Mouse (Mus musculus): ENCODE measurements at regions not wholly inside any gene's neighbourhood (a gene's known extent, or its start where the extent isn't known, plus 50 kb on each side); places are given as distances from the start of the nearest gene placed in this dataset.

GRCm38 (mm10) chr5:119060886-119061285 is 500.4 kb downstream of the Med13l start:
- DNase-seq (ENCODE audit: low read depth): peak; percentile 16

- no peak for DNase-seq (ENCODE audit: low read depth)
Measured at GRCm38 (mm10) chr5:119062478-119062877, 502.0 kb downstream of the Med13l start.

GRCm38 (mm10) chr5:119066666-119067065 is 506.2 kb downstream of the Med13l start:
- DNase-seq (ENCODE audit: low read depth): no peak

- DNase-seq (ENCODE audit: low read depth): no peak
Measured at GRCm38 (mm10) chr5:119069765-119070333, 509.4 kb downstream of the Med13l start.

GRCm38 (mm10) chr5:119072712-119073111 is 512.2 kb downstream of the Med13l start:
- no peak for DNase-seq (ENCODE audit: low read depth)

GRCm38 (mm10) chr5:119080747-119081146 is 520.3 kb downstream of the Med13l start:
- DNase-seq (ENCODE audit: low read depth): no peak

GRCm38 (mm10) chr5:119082895-119083294 is 522.4 kb downstream of the Med13l start:
- DNase-seq (ENCODE audit: low read depth): no peak

GRCm38 (mm10) chr5:119097576-119098193 is 537.2 kb downstream of the Med13l start:
- no peak for DNase-seq (ENCODE audit: low read depth)

- DNase-seq (ENCODE audit: low read depth): no peak
Measured at GRCm38 (mm10) chr5:119099817-119100216, 539.3 kb downstream of the Med13l start.

GRCm38 (mm10) chr5:119103503-119103902 is 543.0 kb downstream of the Med13l start:
- DNase-seq (ENCODE audit: low read depth): peak; percentile 25

- DNase-seq (ENCODE audit: low read depth): no peak
Measured at GRCm38 (mm10) chr5:119107898-119108297, 547.4 kb downstream of the Med13l start.

- DNase-seq (ENCODE audit: low read depth): peak; percentile 74
Measured at GRCm38 (mm10) chr5:119109501-119109900, 549.0 kb downstream of the Med13l start.

GRCm38 (mm10) chr5:119114074-119114473 is 553.6 kb downstream of the Med13l start:
- DNase-seq (ENCODE audit: low read depth): no peak

GRCm38 (mm10) chr5:119125745-119126144 is 544.7 kb upstream of the Tbx3 start:
- no peak for DNase-seq (ENCODE audit: low read depth)

- no peak for DNase-seq (ENCODE audit: low read depth)
Measured at GRCm38 (mm10) chr5:119130176-119130575, 540.3 kb upstream of the Tbx3 start.

- no peak for DNase-seq (ENCODE audit: low read depth)
Measured at GRCm38 (mm10) chr5:119131461-119131860, 539.0 kb upstream of the Tbx3 start.

- no peak for DNase-seq (ENCODE audit: low read depth)
Measured at GRCm38 (mm10) chr5:119133378-119133777, 537.1 kb upstream of the Tbx3 start.

GRCm38 (mm10) chr5:119136916-119137315 is 533.6 kb upstream of the Tbx3 start:
- DNase-seq (ENCODE audit: low read depth): no peak

- DNase-seq (ENCODE audit: low read depth): no peak
Measured at GRCm38 (mm10) chr5:119137409-119137808, 533.1 kb upstream of the Tbx3 start.

GRCm38 (mm10) chr5:119137821-119138221 is 532.6 kb upstream of the Tbx3 start:
- DNase-seq (ENCODE audit: low read depth): no peak

- no peak for DNase-seq (ENCODE audit: low read depth)
Measured at GRCm38 (mm10) chr5:119138293-119138692, 532.2 kb upstream of the Tbx3 start.

GRCm38 (mm10) chr5:119139336-119139735 is 531.1 kb upstream of the Tbx3 start:
- no peak for DNase-seq (ENCODE audit: low read depth)

GRCm38 (mm10) chr5:119139816-119140215 is 530.7 kb upstream of the Tbx3 start:
- DNase-seq (ENCODE audit: low read depth): no peak

- DNase-seq (ENCODE audit: low read depth): no peak
Measured at GRCm38 (mm10) chr5:119143411-119143810, 527.1 kb upstream of the Tbx3 start.

Measured in NIH3T3 (cell line).